ENCODE assay signal across 17 mouse cellular contexts in genomic region chr10:77111550-77112249, GRCm38 (mm10). TPM values are rescaled to one million over a fixed set of nuclear protein-coding genes. Genes with fewer than 3 reads are reported as not detected.
DNase-seq lines count a peak whose midpoint lies in the region; ATAC-seq and TF ChIP-seq lines count a peak whose summit lies in the region.
"Had no signal": no experiment of that assay in that cellular context is flagged by ENCODE, and none has a peak within 500 bp of the region (broad histone marks: within the 10 kb centered on the region; RNA-seq: fewer than 3 reads in every experiment).

No protein-coding gene starts in this region.

- no peaks in the 10 kb centered on the region for H3K9me3 ChIP-seq in kidney, embryonic 15.5 days (replicated peaks)
- H3K9me3 ChIP-seq in megakaryocyte, embryonic 14.5 days, result peaks cover 5% of the 10 kb centered on the region
- no peaks in the 10 kb centered on the region for H3K9me3 ChIP-seq in liver, embryonic 11.5 days (ENCODE audit: control insufficient read depth, low read length)
- H3K9me3 ChIP-seq in stomach, postnatal 0 days (ENCODE audit: control insufficient read depth, low read length), result no peaks in the 10 kb centered on the region
- H3K9me3 ChIP-seq: embryonic facial prominence, embryonic 12.5 days; forebrain, embryonic 12.5 days; hindbrain, embryonic 12.5 days had no signal

- H3K4me2 ChIP-seq in kidney, embryonic 15.5 days, result peak overlapping the region; percentile 54
- H3K4me2 ChIP-seq in liver, embryonic 11.5 days, result peak overlapping the region; percentile 36
- H3K4me2 ChIP-seq in stomach, postnatal 0 days (replicated peaks; ENCODE audit: low read depth), result peak overlapping the region; percentile 48; the same call in 1 of the 2 replicates
- H3K4me2 ChIP-seq: embryonic facial prominence, embryonic 12.5 days; forebrain, embryonic 12.5 days; hindbrain, embryonic 12.5 days had no signal

- 84% methylated on average over 4 of the region's 4 CpGs for WGBS in kidney, embryonic 15.5 days
- 78% methylated on average over 4 of the region's 4 CpGs for WGBS in liver, embryonic 11.5 days
- 56% methylated on average over 4 of the region's 4 CpGs for WGBS in stomach, postnatal 0 days

- peak overlapping the region; percentile 86 for H3K27ac ChIP-seq in kidney, embryonic 15.5 days
- no peak overlapping the region for H3K27ac ChIP-seq in liver, embryonic 11.5 days (ENCODE audit: low read depth, low read length)
- H3K27ac ChIP-seq in stomach, postnatal 0 days (replicated peaks), result 0 out of 2 replicates have a peak overlapping the region, but pooled peaks have one; percentile 13
- H3K27ac ChIP-seq: embryonic facial prominence, embryonic 12.5 days; forebrain, embryonic 12.5 days; gastrocnemius, adult 2 months; heart, adult 2 months; hindbrain, embryonic 12.5 days had no signal

- no peak for TF ChIP-seq EP300 in stomach, postnatal 0 days (optimal IDR thresholded peaks at IDR 0.05)

- H3K36me3 ChIP-seq in kidney, embryonic 15.5 days, result no peaks in the 10 kb centered on the region
- H3K36me3 ChIP-seq in megakaryocyte, embryonic 14.5 days (replicated peaks; ENCODE audit: low read length), result peaks cover 86% of the 10 kb centered on the region
- no peaks in the 10 kb centered on the region; the same call in 1 of the 2 replicates for H3K36me3 ChIP-seq in liver, embryonic 11.5 days (ENCODE audit: control insufficient read depth, insufficient read depth, low read length)
- no peaks in the 10 kb centered on the region for H3K36me3 ChIP-seq in stomach, postnatal 0 days (ENCODE audit: control insufficient read depth, insufficient read depth, low read length)
- H3K36me3 ChIP-seq: embryonic facial prominence, embryonic 12.5 days; forebrain, embryonic 12.5 days; hindbrain, embryonic 12.5 days had no signal

- peaks cover 83% of the 10 kb centered on the region for H3K4me1 ChIP-seq in kidney, embryonic 15.5 days
- H3K4me1 ChIP-seq in megakaryocyte, embryonic 14.5 days, result peaks cover 96% of the 10 kb centered on the region
- peaks cover 32% of the 10 kb centered on the region for H3K4me1 ChIP-seq in liver, embryonic 11.5 days (replicated peaks; ENCODE audit: control insufficient read depth, insufficient read depth, low read length)
- H3K4me1 ChIP-seq in stomach, postnatal 0 days (replicated peaks; ENCODE audit: control insufficient read depth, insufficient read depth), result peaks cover 12% of the 10 kb centered on the region

- no peak for DNase-seq in kidney, postnatal 4 days
- no peak for DNase-seq in liver, embryonic 11.5 days (ENCODE audit: low spot score)
- no peak for DNase-seq in stomach, postnatal 0 days (ENCODE audit: low spot score)
- DNase-seq in left cerebral cortex, adult 8-10 months (ENCODE audit: low spot score in 2 of 2), result no peak
- DNase-seq in layer of hippocampus, adult 11-12 months (ENCODE audit: low spot score), result no peak
- DNase-seq: cerebellum, adult 11 months; gastrocnemius, adult 2 months; heart, adult 2 months; layer of hippocampus, postnatal 36 days; left cerebral cortex, postnatal 4 days; thymus, postnatal 14 days had no signal

- no peak for TF ChIP-seq CTCF in stomach, postnatal 0 days (IDR thresholded peaks at IDR 0.05; ENCODE audit: low read depth)

- no peak overlapping the region for H3K9ac ChIP-seq in kidney, embryonic 15.5 days
- no peak overlapping the region for H3K9ac ChIP-seq in liver, embryonic 11.5 days (ENCODE audit: low read depth, low read length)
- H3K9ac ChIP-seq in stomach, postnatal 0 days (ENCODE audit: low read length), result peak overlapping the region; percentile 4; the same call in 1 of the 2 replicates
- H3K9ac ChIP-seq: embryonic facial prominence, embryonic 12.5 days; forebrain, embryonic 12.5 days; hindbrain, embryonic 12.5 days had no signal

- no peak for ATAC-seq in kidney, embryonic 15.5 days (replicated peaks; ENCODE audit: low FRiP score)
- ATAC-seq in megakaryocyte, adult 5-6 weeks (ENCODE audit: poor library complexity, severe bottlenecking), result no peak
- ATAC-seq in liver, embryonic 11.5 days (replicated peaks; ENCODE audit: low FRiP score), result no peak
- peak; percentile 54 for ATAC-seq in stomach, postnatal 0 days (ENCODE audit: low FRiP score, low TSS enrichment)

- no peaks in the 10 kb centered on the region for H3K27me3 ChIP-seq in kidney, embryonic 15.5 days
- H3K27me3 ChIP-seq in megakaryocyte, embryonic 14.5 days (replicated peaks), result no peaks in the 10 kb centered on the region
- no peaks in the 10 kb centered on the region for H3K27me3 ChIP-seq in liver, embryonic 11.5 days (replicated peaks; ENCODE audit: control insufficient read depth, insufficient read depth, low read length)
- no peaks in the 10 kb centered on the region for H3K27me3 ChIP-seq in stomach, postnatal 0 days (ENCODE audit: control insufficient read depth, insufficient read depth, low read length)
- H3K27me3 ChIP-seq: embryonic facial prominence, embryonic 12.5 days; forebrain, embryonic 12.5 days; hindbrain, embryonic 12.5 days had no signal

- H3K4me3 ChIP-seq in kidney, embryonic 15.5 days (replicated peaks), result peak overlapping the region; percentile 30
- H3K4me3 ChIP-seq in megakaryocyte, embryonic 14.5 days (replicated peaks), result peak overlapping the region; percentile 24
- H3K4me3 ChIP-seq in liver, embryonic 11.5 days (ENCODE audit: low read depth, low read length), result peak overlapping the region; percentile 24
- no peak overlapping the region for H3K4me3 ChIP-seq in stomach, postnatal 0 days (ENCODE audit: low read depth, low read length)
- H3K4me3 ChIP-seq: embryonic facial prominence, embryonic 12.5 days; forebrain, embryonic 12.5 days; heart, adult 2 months; hindbrain, embryonic 12.5 days had no signal

RNA-seq across cellular contexts. Expression of gene Col18a1, which starts 54.6 kb away (rescaled TPM):
- 195 and 206 TPM in 2 replicates for polyA plus RNA-seq in kidney, embryonic 15.5 days (2015; fragmentation: Nextera tagmentation; extraction: Ambion mirVana)
- 946 and 2,951 TPM in 2 replicates for polyA plus RNA-seq in megakaryocyte, embryonic 14.5 days (2012; ENCODE audit: insufficient read depth, low replicate concordance)
- total RNA-seq in megakaryocyte, adult 5-6 weeks (2015), result 0.09 TPM in 1 of 2 replicates, not detected in the other
- not detected in 2 replicates for total RNA-seq in megakaryocyte, adult 5-6 weeks (2017)
- 55.3 and 60.2 TPM in 2 replicates for polyA plus RNA-seq in liver, embryonic 11.5 days (2014; fragmentation: Nextera tagmentation; extraction: Ambion mirVana)
- 26.3 and 26.6 TPM in 2 replicates for polyA plus RNA-seq in stomach, postnatal 0 days (2015; fragmentation: Nextera tagmentation; extraction: Ambion mirVana)
- 1 to 10 TPM; 4.1 to 4.6 (median 4.1) TPM for total RNA-seq in left cerebral cortex, adult 8-10 months (2022)
